Mouse (Mus musculus) CH12.LX (cell line): ENCODE measurements around the gene Lyg2. TPM values are rescaled to one million over a fixed set of nuclear protein-coding genes. Genes with fewer than 3 reads are reported as not detected.

Experiments
- DNase-seq: peaks from one replicate; pipeline ENCODE4 v3.0.0-alpha.2; 2013; ENCODE audit errors: extremely low read depth
- H3K27ac ChIP-seq: 2 replicates; pipeline ENCODE4 v1.5.1; 2012; ENCODE audit warnings: low read depth, mild to moderate bottlenecking, control low read depth, moderate library complexity; ENCODE audit not compliant: insufficient read depth
- H3K27me3 ChIP-seq: replicated peaks from 2 replicates; pipeline ENCODE3; 2012; ENCODE audit warnings: inconsistent platforms
- H3K36me3 ChIP-seq, 2 experiments: replicated peaks in 1 of 2; 2 replicates each; pipeline versions ENCODE3 to v1.6.1; 2012; ENCODE audit warnings: inconsistent platforms in 1 of 2, low read length in 1 of 2, mild to moderate bottlenecking in 1 of 2, mixed read lengths in 1 of 2, moderate library complexity in 1 of 2; ENCODE audit not compliant: control insufficient read depth in 1 of 2, insufficient read depth in 1 of 2
- H3K4me1 ChIP-seq, 2 experiments: 2 replicates each; pipeline ENCODE4 v1.6.1; 2012; ENCODE audit warnings: inconsistent platforms in 1 of 2, moderate library complexity in 1 of 2; ENCODE audit not compliant: insufficient read depth in 2 of 2, control insufficient read depth in 1 of 2
- H3K4me2 ChIP-seq: 2 replicates; pipeline ENCODE4 v1.6.1; 2012; ENCODE audit warnings: low read depth, mild to moderate bottlenecking, control low read depth; ENCODE audit not compliant: poor library complexity, insufficient read depth, severe bottlenecking
- H3K4me3 ChIP-seq, 3 experiments: fragments of 150-350 bp in 1 of 3; sonication (generic) in 1 of 3; replicated peaks in 1 of 3; 2 replicates each; pipeline versions ENCODE3 to v1.5.1; 2011 to 2012; ENCODE audit warnings: low read depth in 2 of 3, low read length in 2 of 3, mild to moderate bottlenecking in 2 of 3, moderate library complexity in 2 of 3, control low read depth in 1 of 3, improper control_type of control experiment in 1 of 3, inconsistent platforms in 1 of 3, mixed read lengths in 1 of 3; ENCODE audit not compliant: poor library complexity in 1 of 3
- H3K79me2 ChIP-seq: replicated peaks from 2 replicates; pipeline ENCODE4 v1.6.1; 2012; ENCODE audit warnings: mild to moderate bottlenecking, moderate library complexity; ENCODE audit not compliant: control insufficient read depth, poor library complexity, insufficient read depth, severe bottlenecking; ENCODE audit errors: extremely low read depth
- H3K9ac ChIP-seq: 2 replicates; pipeline ENCODE4 v1.6.1; 2012; ENCODE audit warnings: low read depth, mild to moderate bottlenecking, control low read depth, moderate library complexity; ENCODE audit not compliant: insufficient read depth
- H3K9me3 ChIP-seq: replicated peaks from 2 replicates; pipeline ENCODE3; 2012; ENCODE audit warnings: low read length, inconsistent platforms, mixed read lengths
- BHLHE40 ChIP-seq: IDR thresholded peaks from 2 replicates; pipeline ENCODE4 v1.6.1; 2011; ENCODE audit warnings: mild to moderate bottlenecking, low read depth, low read length, improper control_type of control experiment
- CTCF ChIP-seq, 2 experiments: IDR thresholded peaks in 1 of 2; conservative IDR thresholded peaks in 1 of 2; 2 replicates each; pipeline ENCODE4 v1.5.1; 2011 to 2012; ENCODE audit warnings: low read depth in 2 of 2, low read length in 2 of 2, improper control_type of control experiment in 1 of 2, inconsistent platforms in 1 of 2, mild to moderate bottlenecking in 1 of 2, moderate library complexity in 1 of 2
- E2F4 ChIP-seq: IDR thresholded peaks from 2 replicates; pipeline ENCODE4 v1.6.1; 2011; ENCODE audit warnings: low read depth, low read length, improper control_type of control experiment; ENCODE audit not compliant: insufficient replicate concordance
- ELF1 ChIP-seq: IDR thresholded peaks from 2 replicates; pipeline ENCODE4 v1.6.1; 2014; ENCODE audit warnings: low read depth, mild to moderate bottlenecking, inconsistent platforms, low read length, improper control_type of control experiment
- IRF4 ChIP-seq: IDR thresholded peaks from 2 replicates; pipeline ENCODE4 v1.6.1; 2014; ENCODE audit warnings: low read depth, mild to moderate bottlenecking, inconsistent platforms, low read length, improper control_type of control experiment
- KAT2A ChIP-seq: IDR thresholded peaks from 2 replicates; pipeline ENCODE4 v1.6.1; 2012; ENCODE audit warnings: low read length, improper control_type of control experiment, inconsistent platforms; ENCODE audit not compliant: insufficient replicate concordance
- MAFK ChIP-seq: IDR thresholded peaks from 2 replicates; pipeline ENCODE4 v1.6.1; 2011; ENCODE audit warnings: low read length, improper control_type of control experiment; ENCODE audit not compliant: insufficient replicate concordance
- MYC ChIP-seq: IDR thresholded peaks from 2 replicates; pipeline ENCODE4 v1.6.1; 2011; ENCODE audit warnings: low read depth, mild to moderate bottlenecking, improper control_type of control experiment, low read length
- PAX5 ChIP-seq: IDR thresholded peaks from 2 replicates; pipeline ENCODE4 v1.6.1; 2012; ENCODE audit warnings: low read length, inconsistent platforms, mixed read lengths
- RAD21 ChIP-seq: IDR thresholded peaks from 2 replicates; pipeline ENCODE4 v1.6.1; 2011; ENCODE audit warnings: low read depth, mild to moderate bottlenecking, low read length, improper control_type of control experiment, moderate library complexity
- RCOR1 ChIP-seq: conservative IDR thresholded peaks from 2 replicates; pipeline ENCODE4 v1.6.1; 2012; ENCODE audit warnings: low read depth, mild to moderate bottlenecking, inconsistent platforms, low read length, improper control_type of control experiment
- SIN3A ChIP-seq: IDR thresholded peaks from 2 replicates; pipeline ENCODE4 v1.6.1; 2012; ENCODE audit warnings: low read length, improper control_type of control experiment, inconsistent platforms
- SMC3 ChIP-seq: IDR thresholded peaks from 2 replicates; pipeline ENCODE4 v1.6.1; 2011; ENCODE audit warnings: low read depth, low read length, improper control_type of control experiment
- TBP ChIP-seq: conservative IDR thresholded peaks from 2 replicates; pipeline ENCODE4 v1.6.1; 2011; ENCODE audit warnings: low read depth, low read length, improper control_type of control experiment
- UBTF ChIP-seq: IDR thresholded peaks from 2 replicates; pipeline ENCODE4 v1.6.1; 2012; ENCODE audit warnings: low read depth, mild to moderate bottlenecking, inconsistent platforms, low read length, improper control_type of control experiment, moderate library complexity
- USF2 ChIP-seq: conservative IDR thresholded peaks from 2 replicates; pipeline ENCODE4 v1.6.1; 2011; ENCODE audit warnings: low read depth, low read length, improper control_type of control experiment
- ZNF384 ChIP-seq: IDR thresholded peaks from 2 replicates; pipeline ENCODE4 v1.6.1; 2012; ENCODE audit warnings: low read depth, low read length, improper control_type of control experiment, inconsistent platforms
- dilution Hi-C: fragments of 300-500 bp; cut with MboI; formaldehyde crosslinking; loops from 2 replicates; pipeline ENCODE4 v1.14.3; 2020; ENCODE audit warnings: low sequenced_read_pairs; ENCODE audit not compliant: extremely low pct_unique_long_range_greater_than_20kb, extremely low pct_ligation_motif_present
- in situ Hi-C: fragments of 300-500 bp; cut with MboI; formaldehyde crosslinking; loops from 3 replicates; pipeline ENCODE4 v1.14.3; 2019; ENCODE audit warnings: low sequenced_read_pairs, low pct_ligation_motif_present, low pct_unique_long_range_greater_than_20kb, mixed read lengths
- polyA plus RNA-seq: library from polyadenylated mRNA; unstranded; fragments of >175 nt; gene quantifications from 2 replicates; pipeline ENCODE4 v1.2.1, GENCODE M21; 2012; ENCODE audit warnings: low read depth; ENCODE audit not compliant: insufficient read length
- total RNA-seq, 2 experiments: library from RNA; depleted of rRNA; stranded (reverse); fragments of 300-350 nt in 1 of 2; fragments of >200 nt in 1 of 2; gene quantifications; 2 replicates each; pipeline ENCODE4 v1.2.3; 2012 to 2014

Lyg2 gene
- total and polyA plus RNA-seq, 3 experiments = not detected

DNA sequence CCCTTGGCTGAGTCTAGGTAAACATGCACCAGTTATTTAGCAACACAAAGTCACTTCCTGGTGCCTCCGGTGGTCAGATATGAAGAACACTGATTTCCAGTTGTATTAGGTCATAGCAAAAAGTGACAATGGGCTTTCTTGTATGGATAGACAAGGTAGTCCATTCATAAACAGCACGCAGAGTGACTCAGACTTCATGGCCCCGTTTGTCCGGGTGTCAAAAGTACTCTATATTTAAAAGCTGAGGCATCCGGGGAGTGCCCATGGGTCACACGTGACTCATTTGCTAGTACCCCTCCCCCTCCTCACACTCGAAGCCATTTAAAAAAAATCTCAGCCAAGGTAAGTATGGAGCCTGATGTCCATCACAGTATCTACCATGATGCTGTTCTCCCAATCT is 38.5 kb upstream of the Lyg2 start:
- in situ Hi-C loops (no loop called here), dilution Hi-C loops (no loop called here)
- H3K36me3 ChIP-seq = no peaks in the 10 kb centered on the region
- H3K4me2 ChIP-seq = no peak overlapping the region
- H3K27me3 ChIP-seq = peaks cover 3% of the 10 kb centered on the region
- TF ChIP-seq BHLHE40 = peak; percentile 39; the same call in 1 of the 2 replicates
- TF ChIP-seq USF2 = no peak
- peaks cover 2% of the 10 kb centered on the region for H3K9me3 ChIP-seq
- no peak overlapping the region for H3K9ac ChIP-seq
- no peaks in the 10 kb centered on the region for H3K79me2 ChIP-seq
- no peak for DNase-seq
- H3K4me1 ChIP-seq = peaks cover 5 to 14% of the 10 kb centered on the region in 2 experiments; a peak in 3 of 4 replicates
- no peak overlapping the region for H3K27ac ChIP-seq
- H3K4me3 ChIP-seq = no peak overlapping the region

DNA sequence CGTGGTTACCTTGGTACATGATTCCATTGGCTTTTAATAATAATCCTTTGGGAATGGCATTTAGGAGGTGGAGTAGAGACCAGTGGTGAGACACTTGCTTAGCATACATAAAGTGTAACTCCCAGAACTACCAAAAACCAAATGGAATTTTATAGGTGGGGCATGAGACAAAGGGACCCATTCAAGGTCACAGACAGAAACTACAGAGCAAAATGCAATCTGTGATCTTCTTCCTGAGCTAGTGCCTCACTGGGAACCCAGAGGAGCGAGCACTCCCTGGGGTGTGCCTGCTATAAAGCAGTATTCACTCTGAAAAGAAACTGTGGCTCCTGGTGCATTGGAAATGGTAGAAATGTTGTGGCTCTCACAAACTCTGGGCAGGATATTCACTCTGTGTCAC is 32.6 kb upstream of the Lyg2 start:
- H3K27ac ChIP-seq = no peak overlapping the region
- TF ChIP-seq RCOR1 (no peak), E2F4 (no peak), USF2 (no peak), MAFK (no peak), TBP (no peak), SIN3A (no peak), MYC (no peak), ZNF384 (no peak), UBTF (no peak), IRF4 (no peak), ELF1 (no peak), KAT2A (no peak)
- TF ChIP-seq, all 38 proteins: peak for 0
- Histone ChIP-seq H3K9ac (no peak overlapping the region), H3K4me1 (peaks cover 5 to 14% of the 10 kb centered on the region in 2 experiments; a peak in 3 of 4 replicates), H3K4me3 (no peak overlapping the region), H3K36me3 (no peaks in the 10 kb centered on the region), H3K9me3 (no peaks in the 10 kb centered on the region), H3K79me2 (no peaks in the 10 kb centered on the region), H3K27me3 (peaks cover 2% of the 10 kb centered on the region), H3K4me2 (no peak overlapping the region)
- no peak for DNase-seq
- dilution Hi-C loops = no loop called here
- in situ Hi-C loops = no loop called here

DNA sequence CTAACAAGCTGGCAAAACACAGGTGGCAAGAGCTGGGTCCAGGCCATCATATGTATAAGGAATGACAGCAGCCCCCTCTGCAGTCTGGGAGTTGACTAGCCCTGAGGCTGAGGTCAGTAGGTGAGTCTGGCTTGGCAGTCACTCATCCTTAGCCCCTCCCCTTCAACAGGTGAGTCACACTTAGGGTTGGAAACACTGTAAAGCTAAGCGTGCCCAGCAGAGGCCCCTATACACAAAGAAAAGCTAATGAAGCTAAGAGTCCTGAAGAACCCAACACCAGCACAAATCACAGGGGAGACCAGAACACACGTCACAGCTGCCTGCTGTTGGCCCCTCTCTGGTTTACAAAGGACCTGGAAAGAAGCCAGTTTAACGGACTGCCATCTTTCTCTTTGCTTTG is 15.5 kb upstream of the Lyg2 start:
- TF ChIP-seq BHLHE40 (peak; percentile 46; the same call in 1 of the 2 replicates), RAD21 (peak; percentile 69), SMC3 (peak; percentile 38), CTCF (conservative IDR thresholded peaks at IDR 0.05 in 1 of 2, IDR thresholded peaks at IDR 0.05 in 1 of 2; ENCODE audit: low read depth in 2 of 2, low read length in 2 of 2) (peak in 1 of 2 experiments; percentile 62; a peak in 2 of 4 replicates), PAX5 (no peak)
- Histone ChIP-seq H3K9me3 (no peaks in the 10 kb centered on the region), H3K4me1 (no peaks in the 10 kb centered on the region; a peak in 1 of 4 replicates), H3K27me3 (no peaks in the 10 kb centered on the region), H3K9ac (no peak overlapping the region), H3K36me3 (no peaks in the 10 kb centered on the region), H3K79me2 (no peaks in the 10 kb centered on the region), H3K4me2 (no peak overlapping the region), H3K27ac (no peak overlapping the region), H3K4me3 (no peak overlapping the region)
- dilution Hi-C loops (no loop called here), in situ Hi-C loops (no loop called here)
- DNase-seq = peak; percentile 62
